Mouse (Mus musculus): Measurements from ENCODE around the gene Bsnd. TPM values are rescaled to one million over a fixed set of nuclear protein-coding genes. Genes with fewer than 3 reads are reported as not detected.

Gene Bsnd
- total RNA-seq, 4 experiments from 2014 or later, result 0.09 TPM; not detected in 3

- no peak for DNase-seq (ENCODE audit: low spot score in 2 of 2)
Measured at GRCm38 (mm10) chr4:106483215-106483727, 8.8 kb downstream of the Bsnd start.

GRCm38 (mm10) chr4:106480545-106480944, 11.5 kb downstream of the Bsnd start:
- DNase-seq (ENCODE audit: low spot score in 2 of 2), result no peak

GRCm38 (mm10) chr4:106474241-106474640, 17.8 kb downstream of the Bsnd start:
- no peak for DNase-seq (ENCODE audit: low spot score in 2 of 2)

GRCm38 (mm10) chr4:106472335-106472734, 19.7 kb downstream of the Bsnd start:
- DNase-seq (ENCODE audit: low spot score in 2 of 2), result peak in 1 of 2 experiments; percentile 23

GRCm38 (mm10) chr4:106470921-106471320, 21.2 kb downstream of the Bsnd start:
- peak; percentile 33 to 49 for DNase-seq (ENCODE audit: low spot score in 2 of 2)

- DNase-seq (ENCODE audit: low spot score in 2 of 2), result no peak
Measured at GRCm38 (mm10) chr4:106467420-106468110, 24.5 kb downstream of the Bsnd start.

GRCm38 (mm10) chr4:106463174-106463801, 28.8 kb downstream of the Bsnd start:
- no peak for DNase-seq (ENCODE audit: low spot score in 2 of 2)

- no peak for DNase-seq (ENCODE audit: low spot score in 2 of 2)
Measured at GRCm38 (mm10) chr4:106462524-106462923, 29.6 kb downstream of the Bsnd start.

GRCm38 (mm10) chr4:106462016-106462415, 30.1 kb downstream of the Bsnd start:
- DNase-seq (ENCODE audit: low spot score in 2 of 2), result no peak

- no peak for DNase-seq (ENCODE audit: low spot score in 2 of 2)
Measured at GRCm38 (mm10) chr4:106454541-106454940, 37.5 kb downstream of the Bsnd start.

- peak in 1 of 2 experiments; percentile 28 for DNase-seq (ENCODE audit: low spot score in 2 of 2)
Measured at GRCm38 (mm10) chr4:106453516-106453915, 38.6 kb downstream of the Bsnd start.

GRCm38 (mm10) chr4:106453108-106453507, 39.0 kb downstream of the Bsnd start:
- DNase-seq (ENCODE audit: low spot score in 2 of 2), result no peak

GRCm38 (mm10) chr4:106452401-106452800, 39.7 kb downstream of the Bsnd start:
- DNase-seq (ENCODE audit: low spot score in 2 of 2), result no peak

GRCm38 (mm10) chr4:106449306-106449705, 42.8 kb downstream of the Bsnd start:
- no peak for DNase-seq (ENCODE audit: low spot score in 2 of 2)

GRCm38 (mm10) chr4:106443182-106443581, 48.9 kb downstream of the Bsnd start:
- no peak for DNase-seq (ENCODE audit: low spot score in 2 of 2)

- DNase-seq (ENCODE audit: low spot score in 2 of 2), result no peak
Measured at GRCm38 (mm10) chr4:106438763-106439162, 53.3 kb downstream of the Bsnd start.

GRCm38 (mm10) chr4:106437207-106437606, 54.9 kb downstream of the Bsnd start:
- no peak for DNase-seq (ENCODE audit: low spot score in 2 of 2)

- no peak for DNase-seq (ENCODE audit: low spot score in 2 of 2)
Measured at GRCm38 (mm10) chr4:106436475-106436874, 55.6 kb downstream of the Bsnd start.

GRCm38 (mm10) chr4:106435426-106435825, 56.7 kb downstream of the Bsnd start:
- no peak for DNase-seq (ENCODE audit: low spot score in 2 of 2)
